Mouse (Mus musculus): ENCODE measurements at regions not wholly inside any gene's neighbourhood (a gene's known extent, or its start where the extent isn't known, plus 50 kb on each side); places are given as distances from the start of the nearest gene placed in this dataset.

GRCm38 (mm10) chr6:116946083-116946732 lies 222.1 kb upstream of the Cxcl12 start:
- TF ChIP-seq CTCF (IDR thresholded peaks at IDR 0.05; ENCODE audit: borderline replicate concordance, insufficient read depth, low read depth, low read length) (no peak), POLR2A (IDR thresholded peaks at IDR 0.05; ENCODE audit: borderline replicate concordance, insufficient read depth, low read length) (no peak)

Measured in cerebellum, adult 2 months (tissue).